Mouse (Mus musculus): Measurements from ENCODE around the gene Adcy9. TPM values are rescaled to one million over a fixed set of nuclear protein-coding genes. Genes with fewer than 3 reads are reported as not detected.

Adcy9 gene
- polyA plus RNA-seq, 1 experiment from 2014 or later = 1.3 TPM

DNA sequence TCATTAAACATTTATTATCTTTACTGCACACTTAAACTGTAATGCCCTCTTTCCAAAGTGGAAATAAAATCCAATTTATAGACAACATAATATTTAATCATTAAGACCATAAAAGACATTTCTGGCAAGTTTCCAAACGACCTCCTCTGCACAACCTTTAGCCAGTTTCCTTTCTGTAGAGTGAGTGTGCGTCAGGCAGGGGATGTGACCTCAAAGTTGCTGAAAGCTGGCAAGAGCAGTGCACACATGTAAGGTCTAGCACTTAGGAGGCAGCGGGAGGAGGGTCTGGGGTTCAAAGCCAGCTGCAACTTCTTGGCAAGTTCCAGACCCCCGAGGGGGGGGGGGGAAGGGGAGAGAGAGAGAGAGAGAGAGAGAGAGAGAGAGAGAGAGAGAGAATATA is 83.0 kb downstream of the Adcy9 start:
- 40% methylated on average over 4 of the region's 4 CpGs for WGBS
- Histone ChIP-seq H3K27me3 (ENCODE audit: insufficient read depth, low read length) (no peaks in the 10 kb centered on the region), H3K9me3 (ENCODE audit: low read depth, low read length) (no peaks in the 10 kb centered on the region), H3K4me2 (no peak overlapping the region), H3K27ac (ENCODE audit: low read depth) (no peak overlapping the region), H3K9ac (no peak overlapping the region), H3K4me1 (ENCODE audit: insufficient read depth) (no peaks in the 10 kb centered on the region), H3K4me3 (ENCODE audit: low read depth, low read length) (no peak overlapping the region), H3K36me3 (ENCODE audit: insufficient read depth) (no peaks in the 10 kb centered on the region)
- peak; percentile 13 for DNase-seq
- no peak for ATAC-seq (ENCODE audit: insufficient read depth)
- no peak for TF ChIP-seq CTCF (IDR thresholded peaks at IDR 0.05; ENCODE audit: low read depth)

DNA sequence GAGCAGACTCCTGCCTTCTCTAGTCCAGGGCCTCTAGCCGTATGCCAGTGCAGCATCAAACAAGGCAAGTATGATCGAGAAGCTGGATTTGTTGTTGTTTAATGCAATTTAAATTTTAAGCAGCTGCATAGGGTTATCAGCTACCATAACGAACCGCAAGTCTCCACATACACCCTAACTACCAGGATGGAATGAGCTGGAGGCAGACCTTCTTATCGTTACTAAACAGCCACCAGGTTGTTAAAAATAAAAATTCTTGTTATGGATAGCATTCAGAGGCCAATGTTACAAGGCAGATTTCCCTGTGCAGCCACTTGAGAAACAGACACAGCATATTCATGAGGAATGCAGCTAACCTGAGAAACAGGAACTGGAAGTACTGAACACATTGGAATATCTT is 86.5 kb downstream of the Adcy9 start:
- Histone ChIP-seq H3K36me3 (ENCODE audit: insufficient read depth) (no peaks in the 10 kb centered on the region), H3K27ac (ENCODE audit: low read depth) (no peak overlapping the region), H3K9me3 (ENCODE audit: low read depth, low read length) (no peaks in the 10 kb centered on the region), H3K4me2 (no peak overlapping the region), H3K4me3 (ENCODE audit: low read depth, low read length) (no peak overlapping the region), H3K9ac (no peak overlapping the region), H3K27me3 (ENCODE audit: insufficient read depth, low read length) (no peaks in the 10 kb centered on the region), H3K4me1 (ENCODE audit: insufficient read depth) (no peaks in the 10 kb centered on the region)
- DNase-seq (no peak), ATAC-seq (ENCODE audit: insufficient read depth) (no peak)
- TF ChIP-seq CTCF (IDR thresholded peaks at IDR 0.05; ENCODE audit: low read depth) = no peak
- WGBS = 84% methylated on average over 5 of the region's 5 CpGs

DNA sequence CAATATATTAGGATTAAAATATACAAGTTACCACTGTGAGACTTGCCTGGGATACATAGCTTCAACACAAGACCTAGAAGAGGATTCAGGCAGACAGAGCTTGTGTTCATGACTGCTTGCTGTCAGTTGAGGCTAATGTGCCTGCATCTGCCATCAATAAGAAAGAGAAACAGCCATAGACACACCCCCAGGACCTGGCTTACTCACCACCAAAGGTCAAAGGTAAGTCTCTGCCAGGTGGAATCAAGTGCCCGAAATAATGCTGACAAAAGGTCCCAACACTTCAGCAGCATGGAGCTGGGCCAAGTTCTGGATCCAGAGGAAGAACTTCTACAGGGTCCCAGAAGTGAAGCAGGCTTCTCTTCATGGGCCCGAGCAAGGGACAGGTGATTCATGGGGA is 86.9 kb downstream of the Adcy9 start:
- H3K27me3 ChIP-seq (ENCODE audit: insufficient read depth, low read length) = no peaks in the 10 kb centered on the region
- H3K9me3 ChIP-seq (ENCODE audit: low read depth, low read length) = no peaks in the 10 kb centered on the region
- WGBS = 82% methylated on average over 2 of the region's 2 CpGs
- ATAC-seq (ENCODE audit: insufficient read depth) = no peak
- no peaks in the 10 kb centered on the region for H3K4me1 ChIP-seq (ENCODE audit: insufficient read depth)
- TF ChIP-seq CTCF (IDR thresholded peaks at IDR 0.05; ENCODE audit: low read depth) = no peak
- H3K9ac ChIP-seq = no peak overlapping the region
- H3K4me2 ChIP-seq = no peak overlapping the region
- H3K4me3 ChIP-seq (ENCODE audit: low read depth, low read length) = no peak overlapping the region
- no peak overlapping the region for H3K27ac ChIP-seq (ENCODE audit: low read depth)
- no peaks in the 10 kb centered on the region for H3K36me3 ChIP-seq (ENCODE audit: insufficient read depth)
- no peak for DNase-seq

DNA sequence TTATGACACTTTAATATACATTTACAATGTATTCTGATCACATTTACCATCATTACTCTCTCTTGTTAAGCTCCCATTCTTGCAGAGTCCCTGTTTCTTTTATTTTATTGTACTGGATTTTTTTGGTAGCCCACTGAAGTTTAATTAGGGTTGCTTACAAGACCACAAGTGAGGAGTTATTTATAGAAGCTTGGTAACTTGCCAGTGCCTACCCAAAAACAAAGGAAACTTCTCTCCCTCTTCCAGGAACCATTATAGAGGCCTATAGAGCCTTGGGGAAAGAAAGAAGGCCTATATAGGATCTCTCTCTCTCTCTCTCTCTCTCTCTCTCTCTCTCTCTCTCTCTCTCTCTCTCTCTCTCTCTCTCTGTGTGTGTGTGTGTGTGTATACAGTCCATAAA is 93.2 kb downstream of the Adcy9 start:
- Histone ChIP-seq H3K9ac (no peak overlapping the region), H3K27me3 (ENCODE audit: insufficient read depth, low read length) (no peaks in the 10 kb centered on the region), H3K9me3 (ENCODE audit: low read depth, low read length) (no peaks in the 10 kb centered on the region), H3K4me3 (ENCODE audit: low read depth, low read length) (no peak overlapping the region), H3K27ac (ENCODE audit: low read depth) (no peak overlapping the region), H3K4me2 (no peak overlapping the region), H3K36me3 (ENCODE audit: insufficient read depth) (no peaks in the 10 kb centered on the region), H3K4me1 (ENCODE audit: insufficient read depth) (no peaks in the 10 kb centered on the region)
- no peak for TF ChIP-seq CTCF (IDR thresholded peaks at IDR 0.05; ENCODE audit: low read depth)
- ATAC-seq (ENCODE audit: insufficient read depth) = no peak
- no peak for DNase-seq

DNA sequence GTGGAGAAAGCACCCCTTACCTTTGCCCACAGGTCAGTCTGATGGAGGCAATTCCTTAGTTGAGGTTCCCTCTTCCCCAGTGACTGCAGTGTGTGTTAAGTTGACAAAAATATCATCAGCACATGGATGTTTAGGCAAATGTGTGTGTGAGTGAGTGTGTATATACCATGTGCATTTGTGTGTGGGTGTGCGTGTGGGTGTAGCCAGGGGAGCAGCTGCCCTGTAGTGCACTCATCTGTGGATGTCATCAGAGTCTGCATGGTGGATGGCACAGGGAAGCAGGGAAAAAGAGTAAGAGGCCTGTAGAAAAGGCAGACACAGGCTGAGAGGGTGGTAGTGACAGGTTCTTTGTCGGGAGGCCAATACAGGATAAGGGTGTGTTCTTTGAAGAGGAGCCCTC is 94.5 kb downstream of the Adcy9 start:
- Histone ChIP-seq H3K27ac (ENCODE audit: low read depth) (no peak overlapping the region), H3K4me1 (ENCODE audit: insufficient read depth) (no peaks in the 10 kb centered on the region), H3K9ac (no peak overlapping the region), H3K27me3 (ENCODE audit: insufficient read depth, low read length) (no peaks in the 10 kb centered on the region), H3K9me3 (ENCODE audit: low read depth, low read length) (no peaks in the 10 kb centered on the region), H3K36me3 (ENCODE audit: insufficient read depth) (no peaks in the 10 kb centered on the region), H3K4me3 (ENCODE audit: low read depth, low read length) (no peak overlapping the region), H3K4me2 (no peak overlapping the region)
- no peak for DNase-seq
- ATAC-seq (ENCODE audit: insufficient read depth) = no peak
- no peak for TF ChIP-seq CTCF (IDR thresholded peaks at IDR 0.05; ENCODE audit: low read depth)
- 67% methylated on average over 2 of the region's 2 CpGs for WGBS

DNA sequence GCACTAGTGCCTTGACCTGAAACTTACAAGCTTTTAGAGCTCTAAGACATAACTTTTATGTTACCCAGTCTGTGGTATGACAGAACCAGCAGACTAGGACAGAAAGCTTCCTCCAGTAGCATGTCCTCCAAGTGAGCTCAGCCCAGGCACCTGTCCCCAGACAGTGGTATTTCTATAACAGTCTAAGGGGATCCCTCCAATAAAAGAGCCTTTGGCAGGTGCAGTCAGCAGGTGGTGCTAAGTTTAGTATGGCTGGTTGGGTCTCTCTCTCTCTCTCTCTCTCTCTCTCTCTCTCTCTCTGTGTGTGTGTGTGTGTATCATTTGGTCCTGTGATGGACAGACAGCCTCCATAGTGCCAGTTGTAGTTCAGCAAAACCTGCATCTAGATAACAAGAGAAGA is 95.3 kb downstream of the Adcy9 start:
- no peaks in the 10 kb centered on the region for H3K36me3 ChIP-seq (ENCODE audit: insufficient read depth)
- no peak overlapping the region for H3K27ac ChIP-seq (ENCODE audit: low read depth)
- no peaks in the 10 kb centered on the region for H3K4me1 ChIP-seq (ENCODE audit: insufficient read depth)
- DNase-seq = no peak
- no peak for ATAC-seq (ENCODE audit: insufficient read depth)
- H3K9ac ChIP-seq = no peak overlapping the region
- H3K27me3 ChIP-seq (ENCODE audit: insufficient read depth, low read length) = no peaks in the 10 kb centered on the region
- H3K9me3 ChIP-seq (ENCODE audit: low read depth, low read length) = no peaks in the 10 kb centered on the region
- no peak overlapping the region for H3K4me3 ChIP-seq (ENCODE audit: low read depth, low read length)
- no peak overlapping the region for H3K4me2 ChIP-seq
- TF ChIP-seq CTCF (IDR thresholded peaks at IDR 0.05; ENCODE audit: low read depth) = no peak

DNA sequence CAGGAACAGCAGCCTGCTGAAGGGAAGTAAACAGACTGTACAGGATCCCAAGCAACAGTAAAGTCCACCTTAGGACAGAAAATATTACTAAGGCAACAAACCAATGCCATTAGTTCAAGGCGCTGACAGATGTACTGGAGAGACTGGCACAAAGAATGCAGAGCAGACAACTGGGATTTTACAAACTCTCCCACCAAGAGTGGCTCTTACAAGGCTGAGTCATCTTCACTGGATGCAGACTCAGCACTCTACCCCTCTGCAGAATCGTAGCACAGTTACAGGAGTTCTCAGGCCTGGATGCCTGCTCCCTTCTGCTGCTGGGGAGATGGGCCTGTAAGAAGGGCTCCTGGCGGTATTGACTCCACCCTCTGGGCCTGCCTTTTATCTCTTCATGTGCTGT is 99.4 kb downstream of the Adcy9 start:
- no peak overlapping the region for H3K4me3 ChIP-seq (ENCODE audit: low read depth, low read length)
- no peaks in the 10 kb centered on the region for H3K27me3 ChIP-seq (ENCODE audit: insufficient read depth, low read length)
- H3K4me2 ChIP-seq = no peak overlapping the region
- WGBS = 68% methylated on average over 3 of the region's 3 CpGs
- H3K9me3 ChIP-seq (ENCODE audit: low read depth, low read length) = no peaks in the 10 kb centered on the region
- ATAC-seq (ENCODE audit: insufficient read depth) (no peak), DNase-seq (no peak)
- no peak overlapping the region for H3K9ac ChIP-seq
- H3K4me1 ChIP-seq (ENCODE audit: insufficient read depth) = no peaks in the 10 kb centered on the region
- TF ChIP-seq CTCF (IDR thresholded peaks at IDR 0.05; ENCODE audit: low read depth) = no peak
- no peak overlapping the region for H3K27ac ChIP-seq (ENCODE audit: low read depth)
- no peaks in the 10 kb centered on the region for H3K36me3 ChIP-seq (ENCODE audit: insufficient read depth)

DNA sequence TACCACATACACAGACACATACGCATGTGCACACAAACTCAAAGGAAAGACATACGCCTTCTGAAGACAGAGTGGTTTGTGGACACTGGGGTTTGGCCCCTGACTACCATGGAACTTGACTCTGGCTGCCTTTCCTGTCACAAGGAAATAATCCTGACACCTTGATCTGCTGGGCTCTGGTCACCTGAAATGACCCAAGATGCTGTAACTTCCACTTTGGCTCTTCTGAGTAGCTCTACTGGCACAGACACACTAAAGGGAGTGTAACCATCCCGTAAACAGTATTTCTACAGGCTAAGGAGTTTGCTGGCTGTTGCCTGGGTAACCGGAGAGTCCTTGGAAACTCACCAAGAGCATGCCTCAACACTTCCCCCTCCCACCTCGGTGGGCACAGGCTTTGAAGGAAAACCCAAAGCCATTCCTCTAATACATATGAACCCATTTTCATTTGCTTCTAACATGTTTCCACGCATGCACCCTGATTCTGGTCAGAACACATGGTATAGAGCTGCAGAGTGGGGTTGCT is 102.2 kb downstream of the Adcy9 start:
- Histone ChIP-seq H3K4me1 (ENCODE audit: insufficient read depth) (no peaks in the 10 kb centered on the region), H3K27me3 (ENCODE audit: insufficient read depth, low read length) (no peaks in the 10 kb centered on the region), H3K4me2 (no peak overlapping the region), H3K9ac (no peak overlapping the region), H3K9me3 (ENCODE audit: low read depth, low read length) (no peaks in the 10 kb centered on the region), H3K27ac (ENCODE audit: low read depth) (no peak overlapping the region), H3K36me3 (ENCODE audit: insufficient read depth) (no peaks in the 10 kb centered on the region), H3K4me3 (ENCODE audit: low read depth, low read length) (no peak overlapping the region)
- TF ChIP-seq CTCF (IDR thresholded peaks at IDR 0.05; ENCODE audit: low read depth) = no peak
- DNase-seq = peak; percentile 62
- 53% methylated on average over 6 of the region's 6 CpGs for WGBS
- ATAC-seq (ENCODE audit: insufficient read depth) = peak; percentile 48; the same call in 1 of the 2 replicates

All from lung, embryonic 14.5 days (tissue).